Mouse (Mus musculus) brain, embryonic 14.5 days (tissue): ENCODE results near the gene Vps37b.

ENCODE experiments used
- CTCF ChIP-seq: fragments of 200-500 bp; IDR thresholded peaks from 2 replicates; pipeline ENCODE4 v1.5.1; 2012; ENCODE audit warnings: inconsistent platforms, mild to moderate bottlenecking, moderate library complexity, borderline replicate concordance; ENCODE audit not compliant: insufficient read depth, insufficient read length; ENCODE audit errors: extremely low read depth
- POLR2A ChIP-seq: fragments of 200-500 bp; IDR thresholded peaks from 2 replicates; pipeline ENCODE4 v1.6.1; 2012; ENCODE audit warnings: mild to moderate bottlenecking, inconsistent platforms, borderline replicate concordance; ENCODE audit not compliant: poor library complexity, insufficient read depth, insufficient read length, severe bottlenecking; ENCODE audit errors: extremely low read depth

DNA sequence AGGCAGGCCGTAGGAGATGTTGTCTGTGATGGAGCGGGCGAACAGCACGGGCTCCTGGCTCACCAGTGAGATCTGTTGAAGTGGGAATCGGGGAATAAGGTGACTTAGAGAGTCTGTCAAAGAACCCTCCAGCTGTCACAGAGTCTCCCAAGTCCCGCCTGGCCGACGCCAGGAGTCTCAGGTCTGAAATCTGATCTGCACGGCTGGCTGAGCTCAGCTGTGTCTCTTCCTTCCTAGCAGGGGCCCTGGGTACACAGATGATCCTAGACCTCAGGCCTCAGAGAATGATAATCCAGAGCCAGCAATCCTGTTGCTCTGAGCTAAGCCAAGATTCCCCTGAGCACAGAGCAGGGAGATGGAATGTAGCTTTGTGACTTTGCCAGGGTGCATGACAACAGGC, 41.6 kb upstream of the Vps37b start:
- TF ChIP-seq POLR2A (no peak), CTCF (no peak)
